Mouse (Mus musculus) urinary bladder, postnatal 36 days (tissue): ENCODE results near the gene Apba2.

Source experiments
- DNase-seq, 2 experiments: peaks; one replicate each; pipeline ENCODE4 v3.0.0; 2022; ENCODE audit warnings: low spot score in 2 of 2, mixed read lengths in 1 of 2

The Apba2 gene

DNA sequence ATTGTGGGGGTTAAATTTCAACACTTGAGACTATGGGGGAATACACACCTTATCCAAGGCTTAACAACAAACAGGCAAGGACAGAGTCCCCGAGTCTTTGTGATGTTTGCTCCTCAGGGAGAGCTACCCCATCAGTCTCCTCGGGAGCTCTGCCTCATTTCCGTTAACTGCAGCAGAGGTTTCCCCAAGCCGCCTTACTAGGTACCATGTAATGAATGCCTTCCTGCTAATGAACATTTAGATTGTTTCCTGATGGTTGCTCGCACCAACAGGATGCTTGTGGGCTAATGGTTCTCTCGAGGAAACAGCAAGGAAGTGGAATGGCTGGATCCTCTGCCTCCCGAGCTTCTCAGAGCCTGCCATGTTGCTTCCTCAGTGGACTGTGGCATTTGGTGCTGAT is 155.3 kb downstream of the Apba2 start:
- DNase-seq, result no peak

DNA sequence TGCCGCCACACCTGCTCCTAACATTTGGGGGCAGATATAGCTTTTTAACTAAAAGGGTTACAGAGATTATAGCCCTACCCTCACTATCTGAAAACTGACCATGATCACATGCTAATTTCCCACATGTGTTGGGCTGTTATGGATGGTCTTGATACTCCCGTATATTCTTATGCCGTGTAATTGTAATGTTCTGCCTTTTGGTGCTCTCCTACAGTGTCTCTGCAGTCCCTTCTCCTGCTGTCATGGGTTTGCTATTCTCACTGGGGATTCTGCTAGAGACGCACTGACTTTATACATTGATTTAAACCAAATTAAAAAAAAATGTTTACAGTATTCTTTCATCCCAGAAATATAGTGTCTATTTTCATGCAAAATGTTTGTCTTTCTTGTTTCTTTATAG is 157.4 kb downstream of the Apba2 start:
- no peak for DNase-seq

DNA sequence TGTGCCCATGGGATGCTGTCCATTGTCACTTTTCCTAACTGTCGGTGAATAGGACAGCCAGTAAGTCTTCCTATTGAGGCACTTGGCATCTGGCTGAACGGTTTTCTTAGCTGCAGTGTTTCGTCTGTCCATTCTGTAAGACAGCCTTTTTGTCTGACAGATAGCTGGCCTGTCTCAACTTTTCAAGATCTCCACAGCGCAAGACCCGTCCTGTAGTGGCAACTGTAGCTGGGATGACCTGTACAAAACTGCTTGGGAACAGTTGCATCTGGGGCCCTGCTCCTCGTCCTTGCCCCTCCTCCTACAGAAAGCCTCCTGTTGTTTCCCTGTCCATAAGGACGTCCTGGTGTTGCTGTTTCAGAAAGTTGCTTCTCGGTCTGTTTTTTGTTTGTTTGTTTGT is 157.8 kb downstream of the Apba2 start:
- DNase-seq, result no peak

DNA sequence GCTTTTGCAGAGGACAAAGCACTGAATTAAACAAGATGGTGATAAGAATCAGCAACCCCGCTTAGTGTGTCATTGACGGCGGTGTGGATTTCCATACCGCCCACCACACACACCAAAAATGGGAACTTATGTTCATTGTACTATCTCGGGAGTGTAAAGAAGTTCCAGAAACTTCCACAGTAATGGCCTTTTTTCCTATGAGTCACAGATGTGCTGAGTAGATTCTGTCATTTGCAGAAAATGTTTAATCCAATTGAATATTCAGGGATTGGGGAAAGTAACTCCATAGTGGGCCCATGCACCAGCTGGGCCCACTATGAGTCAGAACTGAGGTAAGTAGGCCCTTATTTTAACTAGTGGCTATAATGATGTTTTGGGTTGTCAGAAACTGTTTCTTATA is 161.0 kb downstream of the Apba2 start:
- DNase-seq, result no peak

DNA sequence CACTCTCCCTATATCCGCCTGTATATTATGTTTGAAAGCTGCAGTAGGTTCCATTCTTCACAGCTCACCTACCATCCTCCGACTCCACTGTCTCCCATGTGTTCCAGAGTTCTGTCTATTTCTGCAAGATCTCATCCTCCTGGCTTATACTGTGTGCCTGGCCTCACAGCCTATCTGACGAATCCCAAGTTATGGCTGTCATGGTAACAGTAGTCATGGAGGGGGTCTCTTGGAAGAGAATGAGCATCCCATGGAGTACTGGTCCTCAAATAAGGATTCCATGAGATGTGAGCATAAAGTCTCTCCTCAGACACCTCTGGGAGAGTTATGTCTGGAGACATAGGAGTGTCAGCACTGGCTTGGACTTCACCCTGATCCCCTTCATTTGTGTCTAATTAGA is 162.1 kb downstream of the Apba2 start:
- DNase-seq, result no peak

DNA sequence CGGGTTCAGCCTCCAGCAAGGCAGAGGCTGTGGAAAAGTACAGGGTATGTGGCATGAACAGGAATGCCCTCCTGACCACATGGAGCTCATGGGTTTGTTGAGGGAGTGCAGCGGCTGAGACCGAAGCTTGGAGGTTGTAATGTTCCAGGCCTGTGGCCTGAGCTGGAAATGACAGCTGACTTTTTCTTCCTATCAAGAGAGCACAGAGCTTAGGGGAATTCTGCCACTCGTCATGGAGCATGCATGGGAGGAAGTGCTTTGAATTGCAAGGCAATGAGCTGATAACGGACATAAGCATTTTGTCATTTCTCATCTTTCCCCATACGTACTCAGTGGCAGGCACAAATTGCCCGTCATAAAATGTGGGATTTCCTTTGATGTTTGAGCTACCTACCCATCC is 163.6 kb downstream of the Apba2 start:
- no peak for DNase-seq

DNA sequence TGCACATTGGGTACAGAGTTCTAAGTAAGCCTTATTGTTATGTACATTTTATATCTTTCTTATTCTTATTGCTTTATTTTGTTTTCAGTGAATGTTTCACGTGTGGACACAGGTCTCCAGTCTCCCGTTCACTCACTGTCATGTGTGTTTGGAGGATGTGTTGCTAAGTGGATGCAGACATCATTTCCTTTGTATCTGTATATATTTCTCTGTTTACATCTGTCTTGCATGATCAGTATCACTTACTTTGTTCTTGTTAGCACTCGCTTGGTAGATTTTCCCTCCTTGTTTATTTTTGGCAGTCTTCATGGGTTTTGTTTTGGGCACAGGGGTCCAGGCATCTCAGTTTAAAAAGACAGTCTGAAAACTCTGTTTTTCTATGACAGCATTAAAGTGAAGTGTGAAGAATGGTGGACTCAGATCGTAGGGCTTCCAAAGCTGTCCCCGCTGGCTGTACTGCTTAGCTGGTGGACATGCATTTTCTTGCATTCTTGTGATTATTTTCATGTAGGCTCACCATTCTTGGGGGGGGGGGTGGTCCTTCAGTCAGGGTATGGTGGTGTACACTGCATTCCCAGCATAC is 164.3 kb downstream of the Apba2 start:
- DNase-seq, result no peak

DNA sequence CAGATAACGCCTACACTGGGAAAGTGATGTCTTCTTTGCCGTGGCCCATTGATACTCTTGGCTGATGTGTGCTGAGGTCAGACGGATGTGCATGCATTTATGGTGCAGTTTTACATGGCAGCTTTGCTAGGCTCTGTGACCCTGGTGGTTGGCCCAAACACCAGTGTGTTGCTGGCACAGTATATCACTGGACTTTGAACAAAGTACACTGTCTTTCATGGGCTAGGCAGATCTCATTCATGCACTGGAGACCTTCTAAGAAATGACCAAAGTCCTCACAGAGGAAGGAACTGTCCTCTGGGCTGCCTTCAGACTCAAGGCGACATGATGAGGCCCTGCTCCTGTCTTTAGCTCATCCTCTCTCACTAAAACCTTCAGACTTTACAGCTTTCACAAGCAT is 166.5 kb downstream of the Apba2 start:
- DNase-seq, result no peak

DNA sequence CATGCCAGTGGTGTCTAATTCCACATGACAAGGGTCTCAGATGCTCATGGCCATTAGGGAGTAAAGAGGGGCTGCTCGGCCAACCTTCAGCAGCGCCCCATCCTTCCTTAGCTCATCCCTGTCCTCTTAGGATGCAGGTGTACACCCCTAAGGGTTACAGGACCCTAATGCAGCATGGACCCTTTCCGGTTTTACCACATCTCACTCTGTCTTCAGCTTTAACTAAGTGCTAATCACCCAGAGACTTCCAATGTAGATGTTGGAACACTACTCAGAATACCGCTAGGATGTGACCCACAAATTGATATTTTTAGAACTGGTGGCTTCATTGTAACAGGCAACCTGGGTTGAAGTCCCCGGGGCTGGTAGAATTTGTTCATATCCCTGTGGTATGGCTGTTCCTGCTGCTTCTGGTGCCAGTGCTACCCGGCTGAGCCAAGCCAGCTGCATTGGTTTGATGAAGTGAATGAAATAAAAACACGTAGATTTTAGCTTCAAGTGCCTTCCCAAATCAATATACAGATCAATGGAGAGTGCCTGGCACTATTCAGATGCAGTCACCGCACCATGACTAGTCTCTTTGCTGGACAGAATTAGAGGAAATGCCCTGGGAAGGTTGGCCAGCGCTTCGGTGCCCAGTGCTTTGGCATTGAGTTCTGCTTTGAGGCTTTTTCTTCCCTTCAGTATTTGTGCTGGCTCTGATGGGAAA is 178.4 kb downstream of the Apba2 start:
- DNase-seq, result no peak

DNA sequence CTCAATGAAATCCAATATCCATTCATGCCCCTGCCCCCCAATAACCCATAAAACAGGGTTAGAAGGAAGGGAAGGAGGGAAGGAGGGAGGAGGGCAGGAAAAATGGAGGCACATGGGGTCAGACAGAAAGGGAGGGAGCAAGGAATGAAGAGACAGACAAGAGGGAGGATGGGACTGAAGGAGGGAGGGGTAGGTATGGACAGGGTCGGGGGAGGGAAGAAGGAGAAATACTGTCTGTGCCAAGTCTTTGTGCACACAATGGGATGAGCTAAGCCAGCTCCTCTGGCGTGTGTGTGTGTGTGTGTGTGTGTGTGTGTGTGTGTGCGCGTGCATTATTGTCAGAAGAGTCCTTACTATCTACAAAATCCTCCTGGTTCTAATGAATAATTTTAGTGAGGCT is 183.4 kb downstream of the Apba2 start:
- no peak for DNase-seq

DNA sequence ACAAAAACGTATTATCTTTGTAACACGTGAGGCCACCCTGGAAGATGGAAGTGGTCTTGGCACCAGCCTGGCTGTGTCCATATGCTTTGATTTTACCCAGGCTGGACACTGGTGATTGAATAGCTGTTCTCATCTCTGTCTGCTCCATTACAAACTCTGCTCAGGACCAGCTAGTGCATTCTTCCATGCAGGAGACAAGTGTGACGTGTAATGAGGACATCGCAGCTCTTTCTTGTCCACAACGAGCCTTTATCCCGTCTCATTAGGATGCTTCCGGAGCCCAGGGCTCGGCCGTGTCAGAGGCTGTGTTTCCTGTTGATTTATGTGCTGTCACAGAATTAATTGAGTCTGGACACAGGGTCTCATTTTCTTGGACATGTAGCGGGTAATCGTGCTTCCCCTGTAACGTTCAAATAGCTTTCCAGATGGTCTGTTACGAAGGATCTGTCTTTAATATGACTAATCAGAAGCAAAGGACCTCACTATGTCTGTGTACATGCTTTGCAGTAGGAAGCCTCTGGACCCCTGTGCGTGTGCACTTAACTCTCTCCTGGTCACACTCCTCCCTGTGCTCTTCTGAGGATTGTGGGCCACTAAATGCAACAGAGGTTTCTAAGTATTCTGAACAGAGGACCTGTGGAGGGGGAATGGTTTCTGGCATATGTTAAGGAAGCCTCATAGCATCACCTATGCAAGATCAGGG is 186.8 kb downstream of the Apba2 start:
- no peak for DNase-seq

DNA sequence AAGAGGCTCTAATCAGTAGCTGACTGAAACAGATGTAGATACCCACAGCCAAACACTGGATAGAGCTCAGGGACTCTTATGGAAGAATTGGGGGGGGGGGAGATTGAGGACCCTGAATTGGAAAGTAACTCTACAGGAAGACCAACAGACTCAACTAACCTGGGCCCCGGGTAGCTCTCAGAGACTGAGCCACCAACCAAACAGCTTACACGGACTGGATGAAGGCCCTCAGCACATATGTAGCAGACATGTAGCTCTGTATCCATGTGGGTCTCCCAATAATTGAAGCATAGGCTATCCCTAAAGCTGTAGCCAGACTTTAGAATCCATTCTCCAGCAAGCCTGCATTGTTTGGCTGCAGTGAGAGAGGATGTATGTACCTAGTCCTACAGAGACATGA is 190.3 kb downstream of the Apba2 start:
- DNase-seq, result no peak

DNA sequence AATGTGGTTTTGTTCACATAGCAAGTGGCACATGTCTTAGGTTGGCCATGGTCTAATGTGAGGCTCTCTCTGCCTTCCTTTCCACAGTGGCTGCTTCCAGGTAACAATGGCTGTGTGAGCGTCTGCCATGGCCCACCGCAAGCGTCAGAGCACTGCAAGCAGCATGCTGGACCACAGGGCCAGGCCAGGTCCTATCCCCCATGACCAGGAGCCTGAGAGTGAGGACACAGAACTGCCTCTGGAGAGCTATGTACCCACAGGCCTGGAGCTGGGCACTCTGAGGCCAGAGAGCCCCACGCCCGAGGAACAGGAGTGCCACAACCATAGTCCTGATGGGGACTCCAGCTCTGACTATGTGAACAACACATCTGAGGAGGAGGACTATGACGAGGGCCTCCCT is 193.4 kb downstream of the Apba2 start:
- no peak for DNase-seq

DNA sequence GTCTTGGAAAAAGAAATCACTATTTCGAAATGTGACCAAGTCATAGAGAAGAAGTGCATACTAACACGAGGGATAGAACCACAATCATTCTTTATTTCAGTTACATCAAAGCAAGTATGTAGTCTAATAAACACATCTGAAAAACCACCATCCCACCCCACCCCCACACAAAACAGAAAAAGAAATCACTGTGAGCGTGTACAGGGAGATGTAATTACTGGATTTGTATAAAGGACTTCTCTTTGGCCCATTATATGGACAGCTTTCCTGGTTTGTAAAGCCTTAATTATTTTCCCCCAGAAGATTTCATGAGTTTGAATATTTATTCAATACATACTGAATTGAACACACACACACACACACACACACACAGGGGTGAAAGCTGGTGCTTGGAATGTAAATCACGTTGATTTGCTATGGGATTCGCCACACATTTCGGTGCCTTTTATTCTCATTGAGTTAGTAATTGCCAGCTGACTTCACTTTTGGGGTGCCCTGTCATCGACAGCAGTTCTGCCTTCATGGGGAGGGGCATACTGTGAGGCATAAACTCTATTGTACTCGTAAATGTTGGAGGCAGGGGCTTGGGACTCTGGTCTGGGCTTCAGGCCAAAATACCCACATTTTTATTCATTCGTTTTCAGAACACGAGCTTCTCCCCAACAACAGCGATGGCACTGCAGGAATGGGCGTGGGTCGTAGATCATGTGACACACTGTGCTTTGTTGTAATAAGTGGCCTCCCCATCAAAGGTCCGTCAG is 195.2 kb downstream of the Apba2 start:
- no peak for DNase-seq

DNA sequence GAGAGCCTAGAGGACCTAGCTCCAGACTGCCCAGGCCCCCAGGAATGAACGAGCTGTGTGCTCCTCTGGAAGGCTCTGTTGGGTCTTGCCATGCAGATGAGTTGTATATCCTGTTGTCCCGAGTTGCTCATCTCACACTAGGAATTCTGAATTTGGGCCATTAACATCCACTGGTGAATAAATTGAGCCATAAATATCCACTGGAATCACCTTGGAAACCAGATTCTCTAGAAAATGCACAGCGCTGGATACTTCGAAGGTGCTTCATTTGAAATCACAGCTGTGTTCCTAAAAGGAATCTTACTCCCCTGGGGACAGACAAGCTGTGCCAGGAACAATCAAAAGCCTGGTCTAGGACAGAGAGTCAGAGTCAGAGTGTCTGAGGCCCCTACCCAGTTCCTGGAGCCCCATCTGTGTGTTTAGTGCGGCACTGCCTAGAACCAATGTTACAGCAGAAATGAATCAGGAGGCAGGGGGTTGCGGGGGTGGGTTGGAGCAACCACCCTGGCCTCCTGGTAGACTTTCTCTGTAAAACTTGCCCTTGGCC is 196.4 kb downstream of the Apba2 start:
- no peak for DNase-seq

DNA sequence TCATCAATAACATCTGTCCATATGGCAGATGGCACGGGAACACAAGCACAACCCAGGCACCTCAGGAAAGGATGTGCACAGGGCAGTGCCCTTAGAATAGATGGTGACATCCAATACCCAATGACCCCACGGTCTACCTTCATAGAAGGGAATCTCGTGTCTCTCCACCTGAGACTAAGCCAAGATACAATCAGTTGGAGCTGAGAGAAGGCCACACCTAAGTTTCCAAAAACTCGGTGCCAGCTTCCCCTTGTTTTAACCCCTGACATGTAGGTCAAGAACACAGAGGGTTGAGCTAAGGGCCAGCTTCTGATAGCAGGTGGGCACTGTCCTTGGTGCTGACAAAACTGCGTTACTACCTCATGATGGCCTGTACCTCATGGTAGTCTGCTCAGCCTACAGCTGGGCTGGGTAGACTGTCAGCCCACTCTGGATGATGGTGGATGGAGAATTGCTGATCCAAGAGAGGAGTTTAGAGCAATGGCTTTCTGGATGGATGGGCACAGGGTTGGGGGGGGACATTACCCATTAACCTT is 202.6 kb downstream of the Apba2 start:
- no peak for DNase-seq

DNA sequence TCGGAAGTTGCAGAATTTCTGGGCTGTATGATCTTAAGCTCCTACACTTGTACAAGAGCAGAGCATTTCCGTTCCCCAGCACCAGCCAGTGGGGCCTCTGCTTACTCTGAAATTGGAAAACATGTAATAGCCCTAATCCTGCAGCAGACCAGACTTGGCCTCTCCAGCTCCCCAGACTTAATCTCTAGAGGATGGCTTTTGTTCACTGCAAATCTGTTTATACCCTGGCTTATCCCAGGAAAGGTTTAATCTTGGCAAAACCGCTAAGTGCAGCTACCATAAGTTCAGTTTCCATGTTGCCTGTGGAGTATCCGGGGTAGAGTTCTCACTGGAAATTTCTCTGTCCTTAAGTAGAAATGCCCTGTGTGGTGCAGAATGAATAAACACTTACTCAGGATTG is 206.7 kb downstream of the Apba2 start:
- no peak for DNase-seq

DNA sequence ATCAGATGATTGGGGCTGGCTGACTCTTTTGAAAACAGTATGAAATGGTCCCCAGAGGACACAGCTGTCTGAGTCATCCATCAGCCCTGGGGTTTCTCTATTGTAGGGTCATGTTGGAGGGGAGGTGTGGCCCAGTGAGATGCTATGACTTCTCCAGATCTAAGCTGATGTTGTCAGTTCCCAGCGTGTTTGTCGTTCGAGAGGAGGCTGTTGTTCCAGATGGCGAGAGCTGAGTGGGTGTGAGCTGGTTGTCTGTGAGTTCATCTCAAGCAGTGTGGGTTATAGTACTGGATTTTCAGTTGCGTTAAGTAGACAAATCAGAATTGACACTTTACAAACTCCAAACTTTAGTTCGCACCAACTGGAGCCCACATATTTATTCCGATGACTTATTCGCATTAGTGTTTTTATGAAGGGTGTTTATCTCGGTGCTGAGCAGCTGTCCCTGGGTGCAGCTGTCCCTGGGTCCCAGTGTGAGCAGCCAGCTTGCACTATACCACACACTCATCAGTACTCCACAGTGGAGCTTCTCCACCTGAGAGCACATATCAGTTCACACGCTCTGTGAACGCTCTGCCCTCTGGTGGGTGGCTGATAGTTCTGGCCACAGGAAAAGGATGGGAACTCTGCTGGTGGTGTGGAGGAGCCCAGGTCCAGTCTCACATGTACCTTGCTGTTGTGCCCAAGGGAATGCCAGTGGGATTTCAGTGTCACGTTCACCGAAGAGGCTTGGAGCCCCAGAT is 208.2 kb downstream of the Apba2 start:
- DNase-seq, result no peak

DNA sequence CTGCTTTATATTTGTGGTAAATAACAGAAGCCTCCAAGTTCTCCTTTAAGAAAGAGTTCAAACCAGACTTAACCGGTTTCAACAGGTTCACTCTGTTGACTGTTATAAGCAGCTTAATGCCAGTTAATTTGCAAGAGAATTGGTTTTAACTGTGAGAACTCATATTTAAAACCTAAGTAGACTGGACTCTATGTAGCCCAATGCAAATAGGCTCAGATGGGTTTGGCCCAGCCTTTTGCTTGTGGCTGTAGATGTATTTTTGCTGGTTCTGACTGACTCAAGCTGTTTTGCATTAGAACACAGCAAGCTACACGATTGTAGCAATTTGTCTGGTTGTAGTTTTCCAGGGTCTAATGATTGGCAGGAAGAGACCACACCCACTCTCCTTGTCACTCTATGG is 214.8 kb downstream of the Apba2 start:
- no peak for DNase-seq

DNA sequence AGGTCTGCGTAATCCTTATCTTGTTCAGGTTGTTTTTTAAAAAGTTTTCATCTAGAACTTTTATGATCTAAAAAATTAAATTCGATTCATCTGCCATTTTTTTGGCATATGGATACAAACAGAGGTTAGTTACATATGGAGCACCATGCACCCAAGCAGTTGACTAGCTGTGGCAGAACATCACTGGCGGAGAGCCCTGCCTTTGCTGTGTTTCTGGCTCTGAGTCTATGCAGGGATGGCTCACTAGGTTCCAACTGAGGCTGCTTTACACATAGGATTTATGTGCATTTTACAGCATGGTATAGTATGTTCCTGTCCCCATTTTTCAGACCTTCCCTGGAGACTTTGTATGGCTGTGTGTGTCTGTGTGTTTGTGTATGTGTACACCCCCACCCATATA is 221.8 kb downstream of the Apba2 start:
- no peak for DNase-seq

DNA sequence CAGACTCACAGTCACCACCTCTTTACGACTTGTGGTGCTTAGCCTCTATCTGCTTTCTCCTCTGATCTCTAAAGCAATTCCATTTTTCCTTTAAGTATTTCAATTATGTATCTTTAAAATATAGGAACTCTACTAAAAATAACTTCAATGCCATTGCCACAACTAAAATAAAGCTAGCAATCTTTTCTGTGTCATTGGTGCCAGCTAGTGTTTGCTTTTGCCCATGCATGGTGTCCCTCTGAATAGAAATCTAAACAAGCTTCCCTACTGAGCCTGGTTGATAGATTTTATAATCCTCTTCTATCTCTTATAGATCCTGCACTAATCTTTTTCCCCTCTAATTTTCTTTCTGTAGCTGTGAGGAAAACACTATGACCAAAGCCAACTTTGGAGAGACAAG is 222.9 kb downstream of the Apba2 start:
- no peak for DNase-seq
